Mouse (Mus musculus): Measurements from ENCODE around the gene Slc45a1.

GRCm38 (mm10) chr4:150624933-150625332, 27.0 kb downstream of the Slc45a1 start:
- TF ChIP-seq POLR2A (IDR thresholded peaks at IDR 0.05; ENCODE audit: insufficient read length, low read depth) (no peak), MYOD1 (IDR thresholded peaks at IDR 0.05; ENCODE audit: control insufficient read depth in 1 of 3, insufficient read length in 2 of 3, low read depth in 2 of 3) (no peak), E2F4 (IDR thresholded peaks at IDR 0.05; ENCODE audit: insufficient read depth) (no peak), USF1 (IDR thresholded peaks at IDR 0.05; ENCODE audit: low read depth) (no peak), TCF3 (IDR thresholded peaks at IDR 0.05; ENCODE audit: insufficient read length, low read depth) (no peak), REST (IDR thresholded peaks at IDR 0.05; ENCODE audit: insufficient read depth, insufficient read length) (no peak), MAX (IDR thresholded peaks at IDR 0.05; ENCODE audit: low read depth) (no peak), CEBPB (IDR thresholded peaks at IDR 0.05; ENCODE audit: insufficient read depth, poor library complexity, severe bottlenecking) (no peak), MYOG (IDR thresholded peaks at IDR 0.05; ENCODE audit: control insufficient read depth in 1 of 3, insufficient read depth in 1 of 3, insufficient read length in 2 of 3, low read depth in 2 of 3) (no peak), POLR2AphosphoS2 (IDR thresholded peaks at IDR 0.05; ENCODE audit: insufficient read length, low read depth) (no peak), TCF12 (IDR thresholded peaks at IDR 0.05; ENCODE audit: insufficient read depth, poor library complexity, severe bottlenecking) (no peak), SRF (IDR thresholded peaks at IDR 0.05; ENCODE audit: control insufficient read depth, insufficient read length, low read depth) (no peak)

All from myocyte (in vitro differentiated cells).